10 mouse cellular contexts compared by ENCODE assay signal in the genomic region with DNA sequence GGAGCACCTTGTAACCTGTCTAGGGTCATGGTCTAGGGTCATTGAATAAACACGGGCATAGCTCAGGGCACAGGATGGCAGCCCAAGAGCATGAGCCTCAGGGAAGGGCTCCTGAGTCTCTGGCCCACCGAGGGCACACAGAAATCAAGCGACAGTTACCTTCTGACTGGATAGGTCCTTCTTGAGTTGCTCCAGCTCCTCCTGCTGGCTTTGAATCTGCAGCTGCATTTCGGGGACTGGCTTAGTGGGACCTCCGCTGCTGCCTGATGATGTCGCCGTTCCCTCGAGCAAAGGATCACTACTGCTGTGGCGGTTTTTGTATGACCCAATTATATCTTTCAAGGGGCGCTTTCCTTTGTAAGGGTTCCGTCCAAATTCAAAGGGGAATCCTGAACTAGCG. TPM values are rescaled to one million over a fixed set of nuclear protein-coding genes. Genes with fewer than 3 reads are reported as not detected.
DNase-seq lines count a peak whose midpoint lies in the region; ATAC-seq and TF ChIP-seq lines count a peak whose summit lies in the region.
"Had no signal": no experiment of that assay in that cellular context is flagged by ENCODE, and none has a peak within 500 bp of the region (broad histone marks: within the 10 kb centered on the region; RNA-seq: fewer than 3 reads in every experiment).

No protein-coding gene starts in this region.

- peaks cover 38% of the 10 kb centered on the region for H3K36me3 ChIP-seq in hindbrain, embryonic 14.5 days (replicated peaks; ENCODE audit: control insufficient read depth, insufficient read depth)
- H3K36me3 ChIP-seq in hindbrain, embryonic 12.5 days, result peaks cover 17% of the 10 kb centered on the region
- no peaks in the 10 kb centered on the region for H3K36me3 ChIP-seq in testis, adult 2 months (ENCODE audit: control insufficient read depth, insufficient read depth, low read length)

- no peaks in the 10 kb centered on the region for H3K27me3 ChIP-seq in hindbrain, embryonic 14.5 days (ENCODE audit: control insufficient read depth, insufficient read depth, low read length)
- H3K27me3 ChIP-seq in hindbrain, embryonic 12.5 days, result no peaks in the 10 kb centered on the region
- H3K27me3 ChIP-seq in testis, adult 2 months (ENCODE audit: control insufficient read depth, insufficient read depth, low read length), result no peaks in the 10 kb centered on the region
- H3K27me3 ChIP-seq: limb, embryonic 12.5 days had no signal

- no peak overlapping the region for H3K9ac ChIP-seq in hindbrain, embryonic 14.5 days
- H3K9ac ChIP-seq in hindbrain, embryonic 12.5 days, result no peak overlapping the region
- H3K9ac ChIP-seq: limb, embryonic 12.5 days had no signal

- H3K4me3 ChIP-seq in hindbrain, embryonic 14.5 days (replicated peaks; ENCODE audit: low read length), result no peak overlapping the region
- no peak overlapping the region for H3K4me3 ChIP-seq in hindbrain, embryonic 12.5 days
- no peak overlapping the region for H3K4me3 ChIP-seq in testis, adult 2 months (ENCODE audit: control insufficient read depth, low read depth, low read length)
- H3K4me3 ChIP-seq: embryonic facial prominence, embryonic 10.5 days; limb, embryonic 12.5 days had no signal

- H3K9me3 ChIP-seq in hindbrain, embryonic 14.5 days (ENCODE audit: control insufficient read depth, low read length), result no peaks in the 10 kb centered on the region
- H3K9me3 ChIP-seq in hindbrain, embryonic 12.5 days (replicated peaks), result no peaks in the 10 kb centered on the region
- H3K9me3 ChIP-seq: embryonic facial prominence, embryonic 10.5 days; limb, embryonic 12.5 days had no signal

- WGBS in hindbrain, embryonic 14.5 days, result 82% methylated on average over 12 of the region's 12 CpGs
- WGBS in hindbrain, embryonic 12.5 days, result 81% methylated on average over 12 of the region's 12 CpGs

- peak; percentile 18; the same call in 1 of the 2 replicates for ATAC-seq in hindbrain, embryonic 14.5 days (ENCODE audit: low FRiP score)
- no peak for ATAC-seq in hindbrain, embryonic 12.5 days (ENCODE audit: low FRiP score)
- no peak for ATAC-seq in megakaryocyte-erythroid progenitor cell, adult 5-6 weeks (replicated peaks; ENCODE audit: low FRiP score, low TSS enrichment, poor library complexity, severe bottlenecking)

- DNase-seq in hindbrain, embryonic 14.5 days (ENCODE audit: low spot score), result no peak
- no peak for DNase-seq in testis, postnatal 14 days (ENCODE audit: low spot score)
- DNase-seq in kidney, postnatal 14 days, result peak; percentile 48
- no peak for DNase-seq in embryo, embryonic 10 days (ENCODE audit: low spot score)
- no peak for DNase-seq in left cerebral cortex, adult 8-10 months (ENCODE audit: low spot score in 2 of 2)

- H3K4me2 ChIP-seq in hindbrain, embryonic 14.5 days (replicated peaks), result no peak overlapping the region
- H3K4me2 ChIP-seq in hindbrain, embryonic 12.5 days (replicated peaks), result no peak overlapping the region
- H3K4me2 ChIP-seq: limb, embryonic 12.5 days had no signal

- TF ChIP-seq CTCF in testis, adult 2 months (IDR thresholded peaks at IDR 0.05; ENCODE audit: control insufficient read depth, insufficient read depth, insufficient replicate concordance, low read depth, low read length), result 0 out of 2 replicates have a peak, but pooled peaks have one; percentile 7

- H3K4me1 ChIP-seq in hindbrain, embryonic 14.5 days (replicated peaks; ENCODE audit: control insufficient read depth, insufficient read depth, low read length), result no peaks in the 10 kb centered on the region
- H3K4me1 ChIP-seq in hindbrain, embryonic 12.5 days, result 0 out of 2 replicates have a peak, but pooled peaks cover 2% of the 10 kb centered on the region
- no peaks in the 10 kb centered on the region for H3K4me1 ChIP-seq in testis, adult 2 months (ENCODE audit: control insufficient read depth, insufficient read depth, low read length)
- H3K4me1 ChIP-seq: embryonic facial prominence, embryonic 10.5 days; limb, embryonic 12.5 days had no signal

- TF ChIP-seq POLR2A in testis, adult 2 months (IDR thresholded peaks at IDR 0.05; ENCODE audit: control insufficient read depth, low read depth, low read length), result no peak

- H3K27ac ChIP-seq in hindbrain, embryonic 14.5 days, result no peak overlapping the region
- H3K27ac ChIP-seq in hindbrain, embryonic 12.5 days, result no peak overlapping the region
- no peak overlapping the region for H3K27ac ChIP-seq in testis, adult 2 months (ENCODE audit: control insufficient read depth, insufficient read depth, low read depth, low read length)
- H3K27ac ChIP-seq: embryonic facial prominence, embryonic 10.5 days; limb, embryonic 12.5 days had no signal

RNA-seq across cellular contexts. Expression of gene Tbc1d2b, which starts 43.4 kb away (rescaled TPM):
- polyA plus RNA-seq in hindbrain, embryonic 14.5 days (2014; fragmentation: Nextera tagmentation; extraction: Ambion mirVana), result 7.5 and 8.1 TPM in 2 replicates
- polyA plus RNA-seq in hindbrain, embryonic 12.5 days (2016; fragmentation: Nextera tagmentation; extraction: Ambion mirVana), result 13.2 and 14.6 TPM in 2 replicates
- 2.2 and 2.3 TPM in 2 replicates for polyA plus RNA-seq in testis, adult 2 months (2012; rRNA removed)
- total RNA-seq in megakaryocyte-erythroid progenitor cell, adult 5-6 weeks (2014; fragmentation: Nextera tagmentation), result 53.8 and 66.1 TPM in 2 replicates
- 31.2 and 33.1 TPM in 2 replicates for total RNA-seq in megakaryocyte-erythroid progenitor cell, adult 5-6 weeks (2017)
- total RNA-seq in left cerebral cortex, adult 8-10 months (2022), result 10 to 100 TPM; 14.6 to 15.6 (median 15.3) TPM
